Mouse (Mus musculus): ENCODE measurements around the gene Fam189a2.

Fam189a2 gene

GRCm38 (mm10) chr19:24024667-24025066 is 6.2 kb downstream of the Fam189a2 start:
- DNase-seq (ENCODE audit: low spot score), result no peak

- no peak for DNase-seq (ENCODE audit: low spot score)
These were observed 6.7 kb downstream of the Fam189a2 start for GRCm38 (mm10) chr19:24024131-24024530.

GRCm38 (mm10) chr19:24023351-24023750 is 7.5 kb downstream of the Fam189a2 start:
- DNase-seq (ENCODE audit: low spot score), result no peak

DNA sequence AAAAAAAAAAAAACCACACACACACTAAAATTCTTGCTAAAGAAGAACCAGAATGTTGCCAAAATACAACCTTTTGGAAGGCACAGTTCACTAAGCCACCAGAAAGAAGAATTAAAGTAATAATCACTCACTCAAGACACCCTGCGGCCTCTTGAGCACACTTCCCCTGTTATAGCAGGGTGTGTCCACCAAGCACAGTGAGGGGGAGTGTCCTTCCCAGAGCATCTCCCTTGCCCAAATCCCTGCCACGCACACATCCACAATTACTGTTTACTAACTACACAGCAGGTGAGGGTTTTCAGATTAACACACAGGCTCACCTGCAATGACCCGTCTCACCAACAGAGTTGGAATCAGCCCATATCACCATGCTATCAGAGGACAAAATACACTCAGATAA is 8.0 kb downstream of the Fam189a2 start:
- DNase-seq (ENCODE audit: low spot score), result no peak

- DNase-seq (ENCODE audit: low spot score), result no peak
These were observed 8.5 kb downstream of the Fam189a2 start for GRCm38 (mm10) chr19:24022301-24022700.

DNA sequence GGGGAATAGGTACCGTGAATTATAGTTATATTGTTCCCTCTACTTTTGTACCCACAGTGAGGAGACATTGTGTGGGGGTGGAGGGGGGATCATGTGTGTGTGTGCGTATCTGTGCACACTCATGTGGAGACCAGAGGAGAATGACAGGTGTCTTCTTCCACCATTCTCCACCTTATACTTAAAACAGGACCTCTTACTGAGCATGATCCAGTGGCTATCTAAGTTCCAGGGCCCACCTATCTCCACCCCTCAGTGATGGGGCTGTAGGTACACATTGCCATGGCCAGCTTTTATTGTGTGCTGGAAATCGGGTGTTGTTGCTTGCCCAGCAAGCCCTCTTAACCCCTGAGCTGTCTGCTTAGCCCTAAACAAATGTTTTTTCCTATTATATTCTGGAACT is 10.1 kb downstream of the Fam189a2 start:
- no peak for DNase-seq (ENCODE audit: low spot score)

DNA sequence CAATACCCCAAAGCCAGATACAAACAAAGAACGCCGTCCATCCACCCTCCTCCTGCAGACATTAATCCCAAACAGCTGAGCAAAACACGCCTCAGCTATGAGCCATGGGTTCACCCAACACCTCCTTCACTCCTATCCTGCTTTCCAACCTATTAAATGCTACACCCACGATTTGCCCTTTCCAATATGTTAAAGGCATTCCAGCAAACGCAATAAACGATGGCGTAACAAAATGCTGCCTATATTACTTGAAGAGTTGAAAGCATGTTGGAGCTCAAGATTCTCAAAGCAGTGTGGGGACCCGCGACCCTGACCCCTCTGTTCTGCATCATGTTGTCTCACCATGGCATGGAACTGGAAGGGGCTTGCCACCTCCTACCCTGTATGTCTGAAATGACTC is 11.2 kb downstream of the Fam189a2 start:
- no peak for DNase-seq (ENCODE audit: low spot score)

DNA sequence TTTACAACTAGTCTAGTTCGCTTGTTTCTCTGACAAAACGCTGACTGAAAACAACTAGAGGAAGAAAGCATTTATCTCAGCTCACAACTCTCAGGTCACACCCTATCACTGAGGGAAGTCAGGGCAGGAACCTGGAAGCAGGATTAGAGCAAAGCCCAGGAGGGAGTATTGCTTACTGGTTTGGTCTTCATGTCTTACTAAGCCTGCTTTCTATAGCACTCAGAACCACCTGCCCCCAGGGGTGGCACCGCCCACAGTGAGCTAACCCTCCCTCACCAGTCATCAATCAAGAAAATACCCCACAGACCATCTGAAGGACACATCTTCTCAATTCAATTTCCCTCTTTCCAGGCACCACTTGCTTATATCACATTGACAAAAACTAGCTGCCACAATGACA is 12.4 kb downstream of the Fam189a2 start:
- no peak for DNase-seq (ENCODE audit: low spot score)

- no peak for DNase-seq (ENCODE audit: low spot score)
These were observed 12.9 kb downstream of the Fam189a2 start for GRCm38 (mm10) chr19:24017892-24018291.

GRCm38 (mm10) chr19:24017427-24017826 is 13.4 kb downstream of the Fam189a2 start:
- no peak for DNase-seq (ENCODE audit: low spot score)

DNA sequence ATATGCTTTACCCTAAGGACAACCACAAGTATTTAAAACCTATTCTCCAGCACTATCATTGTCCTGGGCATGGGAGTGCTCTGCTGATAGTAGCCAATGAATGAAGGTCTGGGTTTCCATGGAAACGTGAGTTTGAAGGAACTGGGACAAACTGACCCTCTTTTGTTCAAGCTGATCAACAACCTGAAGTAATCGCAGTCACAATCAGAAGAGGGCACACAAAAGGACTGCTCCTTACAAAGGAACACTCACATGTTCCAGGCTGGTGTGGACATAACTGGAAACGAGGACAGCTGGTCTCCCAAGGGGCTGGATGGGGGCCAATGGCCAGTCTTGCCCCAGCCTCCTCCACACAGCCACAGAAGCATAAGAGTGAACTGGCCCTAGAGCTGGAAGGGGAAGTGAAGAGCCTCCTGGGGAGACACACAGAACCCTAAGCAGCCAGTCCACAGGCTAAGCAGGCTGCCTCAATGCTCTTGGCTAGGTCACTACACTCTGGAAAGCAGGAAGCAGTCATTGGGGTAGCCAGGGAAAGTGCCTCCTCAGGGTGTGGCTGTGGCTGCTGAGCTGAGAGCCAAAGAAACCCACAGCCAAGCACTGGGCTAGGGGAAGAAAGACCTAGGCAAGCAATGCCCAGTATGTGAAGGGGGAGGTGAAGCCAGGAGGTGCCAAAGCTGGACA is 14.0 kb downstream of the Fam189a2 start:
- peak; percentile 54 for DNase-seq (ENCODE audit: low spot score)

DNA sequence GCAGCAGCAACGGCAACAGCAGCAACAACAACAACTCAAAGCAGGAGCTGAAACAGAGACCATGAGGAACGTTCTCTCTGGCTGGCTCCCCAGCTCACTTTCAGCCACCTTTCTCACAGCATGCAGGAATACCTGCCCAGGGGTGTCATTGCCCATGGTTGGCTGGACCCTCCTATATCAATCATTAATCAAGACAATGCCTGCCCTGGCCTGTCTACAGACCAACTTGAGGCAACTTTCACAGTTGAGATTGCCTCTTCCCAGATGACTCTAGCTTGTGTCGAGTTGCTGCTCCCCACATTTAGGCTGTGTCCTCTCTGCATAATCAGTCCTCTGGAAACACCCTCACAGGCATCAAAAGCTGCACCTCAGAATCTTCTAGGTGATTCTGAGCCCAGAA is 17.6 kb downstream of the Fam189a2 start:
- no peak for DNase-seq (ENCODE audit: low spot score)

- DNase-seq (ENCODE audit: low spot score), result no peak
These were observed 18.3 kb downstream of the Fam189a2 start for GRCm38 (mm10) chr19:24012479-24012878.

- DNase-seq (ENCODE audit: low spot score), result no peak
These were observed 23.0 kb downstream of the Fam189a2 start for GRCm38 (mm10) chr19:24007638-24008360.

GRCm38 (mm10) chr19:24007002-24007637 is 23.7 kb downstream of the Fam189a2 start:
- no peak for DNase-seq (ENCODE audit: low spot score)

- no peak for DNase-seq (ENCODE audit: low spot score)
These were observed 34.9 kb downstream of the Fam189a2 start for GRCm38 (mm10) chr19:23995766-23996399.

DNA sequence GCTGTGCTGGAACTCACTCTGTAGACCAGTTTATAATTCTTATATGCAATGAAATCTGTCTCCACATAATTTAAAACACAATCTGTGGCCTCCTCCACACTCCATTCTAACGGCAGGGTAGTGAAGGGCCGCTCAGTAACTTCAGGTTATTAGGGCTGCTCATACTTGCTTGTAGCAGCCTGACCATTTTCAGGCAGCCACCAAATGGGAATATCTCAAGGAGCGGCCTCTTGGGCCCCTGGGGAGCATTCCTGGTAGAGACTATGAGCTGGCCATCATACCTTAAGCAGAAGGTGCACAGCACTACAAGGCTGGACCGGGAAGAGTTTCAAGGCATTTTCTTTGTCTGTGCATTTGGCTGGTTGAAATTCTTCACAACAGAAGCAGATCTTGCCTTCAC is 42.7 kb downstream of the Fam189a2 start:
- DNase-seq (ENCODE audit: low spot score), result no peak

DNA sequence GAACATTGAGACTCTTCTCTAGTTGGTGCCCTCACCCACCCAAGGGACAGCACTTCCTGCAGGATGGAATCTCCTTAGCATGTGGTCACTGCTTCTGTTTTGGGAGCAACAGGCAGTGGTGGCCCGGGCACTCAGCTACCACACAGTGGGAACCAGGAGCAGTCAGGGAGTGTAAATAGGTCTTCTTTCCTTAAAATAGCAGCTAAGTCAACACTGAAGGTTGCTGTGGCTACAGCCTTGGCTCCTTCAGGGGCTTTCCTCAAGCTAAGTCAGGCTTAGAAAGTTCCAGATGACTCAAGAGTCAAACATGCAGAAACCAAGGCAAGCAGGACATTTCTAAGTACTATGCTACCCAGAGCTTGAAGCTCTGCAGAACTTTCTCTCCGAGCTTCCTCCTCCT is 43.5 kb downstream of the Fam189a2 start:
- DNase-seq (ENCODE audit: low spot score), result no peak

DNA sequence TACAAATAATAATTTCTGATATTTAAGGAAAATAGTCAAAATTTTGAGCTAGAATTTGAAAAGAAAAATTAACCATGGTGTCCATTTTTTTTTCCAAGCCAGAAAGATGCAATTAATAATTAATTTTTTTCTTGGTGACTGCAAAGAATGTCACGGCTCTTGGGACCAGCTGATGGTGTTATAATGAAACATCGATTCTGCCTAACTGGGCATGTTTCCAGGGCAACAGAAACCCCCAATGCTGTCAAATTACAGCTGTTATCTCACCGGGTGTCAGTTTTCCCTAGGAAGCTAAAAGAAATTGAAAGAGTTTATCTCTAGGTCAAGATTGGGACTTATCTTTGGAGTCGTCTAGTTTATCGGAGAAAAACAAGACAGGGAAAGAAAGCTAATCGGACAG is 46.6 kb downstream of the Fam189a2 start:
- DNase-seq (ENCODE audit: low spot score), result no peak

- no peak for DNase-seq (ENCODE audit: low spot score)
These were observed 50.2 kb downstream of the Fam189a2 start for GRCm38 (mm10) chr19:23980598-23980997.

- no peak for DNase-seq (ENCODE audit: low spot score)
These were observed 52.8 kb downstream of the Fam189a2 start for GRCm38 (mm10) chr19:23977901-23978443.

GRCm38 (mm10) chr19:23972881-23973649 is 57.8 kb downstream of the Fam189a2 start:
- peak; percentile 68 for DNase-seq (ENCODE audit: low spot score)
